Comparison of ENCODE assay signal across 24 mouse cellular contexts in the genomic region with DNA sequence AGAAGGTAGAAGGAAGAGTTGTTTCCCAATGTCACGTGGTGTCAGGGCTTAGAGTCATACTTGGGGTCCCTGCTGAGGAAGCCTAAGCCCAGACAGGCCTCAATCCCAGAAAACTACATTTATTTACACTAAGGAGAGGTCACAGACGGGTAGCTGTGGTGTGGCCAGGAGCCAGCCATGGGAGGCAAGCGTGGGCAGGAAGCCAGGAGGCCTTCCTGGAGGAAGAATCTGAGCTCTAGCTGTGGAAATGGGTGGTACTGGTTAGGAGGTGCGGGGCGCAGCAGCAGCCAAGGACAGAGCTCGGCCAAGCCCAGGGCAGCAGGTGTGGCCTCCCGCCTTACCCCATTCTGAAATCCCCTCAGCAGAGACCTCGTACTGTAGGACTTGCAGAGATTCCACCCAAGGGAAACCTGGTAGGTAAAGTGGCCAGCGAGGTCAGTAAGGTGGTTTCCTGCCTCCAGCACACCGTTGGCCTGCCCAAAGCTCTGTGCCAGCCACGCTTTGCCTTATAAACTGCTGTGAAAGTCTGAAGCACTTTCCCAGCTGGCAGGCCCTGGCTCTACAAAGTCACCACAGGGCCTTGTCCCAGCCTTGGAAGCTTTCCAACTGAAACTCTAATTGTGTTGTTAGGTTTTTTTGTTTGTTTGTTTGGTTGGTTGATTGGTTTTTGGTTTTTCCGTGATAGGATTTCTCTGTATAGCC. TPM values are rescaled to one million over a fixed set of nuclear protein-coding genes. Genes with fewer than 3 reads are reported as not detected.
DNase-seq lines count a peak whose midpoint lies in the region; ATAC-seq and TF ChIP-seq lines count a peak whose summit lies in the region.
"Had no signal": no experiment of that assay in that cellular context is flagged by ENCODE, and none has a peak within 500 bp of the region (broad histone marks: within the 10 kb centered on the region; RNA-seq: fewer than 3 reads in every experiment).

No protein-coding gene starts in this region.

- H3K4me3 ChIP-seq in intestine, embryonic 16.5 days (ENCODE audit: low read length): no peak overlapping the region
- H3K4me3 ChIP-seq in intestine, embryonic 15.5 days (replicated peaks): no peak overlapping the region
- H3K4me3 ChIP-seq in cortical plate, adult 2 months (ENCODE audit: insufficient read depth, low read length): no peak overlapping the region
- H3K4me3 ChIP-seq: forebrain, embryonic 10.5 days; heart, adult 2 months; lung, embryonic 15.5 days had no signal

- no peak overlapping the region for H3K4me2 ChIP-seq in intestine, embryonic 16.5 days (ENCODE audit: low read depth, low read length)
- no peak overlapping the region for H3K4me2 ChIP-seq in intestine, embryonic 15.5 days (replicated peaks)
- H3K4me2 ChIP-seq: lung, embryonic 15.5 days had no signal

- H3K36me3 ChIP-seq in intestine, embryonic 16.5 days (ENCODE audit: control insufficient read depth, insufficient read depth, low read length): no peaks in the 10 kb centered on the region
- no peaks in the 10 kb centered on the region for H3K36me3 ChIP-seq in intestine, embryonic 15.5 days
- H3K36me3 ChIP-seq: forebrain, embryonic 10.5 days; lung, embryonic 15.5 days had no signal

- H3K27ac ChIP-seq in intestine, embryonic 16.5 days (ENCODE audit: low read length): peak overlapping the region; percentile 45; the same call in 1 of the 2 replicates
- H3K27ac ChIP-seq in intestine, embryonic 15.5 days: no peak overlapping the region
- H3K27ac ChIP-seq in cortical plate, adult 2 months (ENCODE audit: insufficient read depth, low read length): 0 out of 2 replicates have a peak overlapping the region, but pooled peaks have one; percentile 36
- H3K27ac ChIP-seq: forebrain, embryonic 10.5 days; heart, adult 2 months; liver, embryonic 14.5 days; lung, embryonic 15.5 days had no signal

- WGBS in intestine, embryonic 16.5 days: 77% methylated on average over 12 of the region's 12 CpGs
- 74% methylated on average over 12 of the region's 12 CpGs for WGBS in intestine, embryonic 15.5 days

- H3K27me3 ChIP-seq in intestine, embryonic 16.5 days (replicated peaks; ENCODE audit: control insufficient read depth, insufficient read depth, low read length): no peaks in the 10 kb centered on the region
- no peaks in the 10 kb centered on the region for H3K27me3 ChIP-seq in intestine, embryonic 15.5 days (replicated peaks)
- H3K27me3 ChIP-seq: lung, embryonic 15.5 days; Patski had no signal

- intact Hi-C loops in heart, postnatal 36 days (cut with DNase I): no loop called here

- no peak for ATAC-seq in intestine, embryonic 16.5 days
- ATAC-seq in intestine, embryonic 15.5 days: no peak
- ATAC-seq: Patski had no signal

- TF ChIP-seq POLR2A in cortical plate, adult 2 months (IDR thresholded peaks at IDR 0.05; ENCODE audit: extremely low read depth, insufficient read depth, low read length): no peak

- peak; percentile 37 for DNase-seq in 3T3-L1 (ENCODE audit: low read depth, low spot score)
- DNase-seq in kidney, postnatal 36 days: peak; percentile 55 to 78
- no peak for DNase-seq in retina, postnatal 1 day
- DNase-seq in heart, postnatal 36 days: no peak
- DNase-seq: adrenal gland, postnatal 10 days; cerebellum, postnatal 25 days; gastrocnemius, postnatal 14 days; heart, adult 2 months; heart, postnatal 4 days; midbrain, embryonic 14.5 days; spleen, adult 18-20 months; thymus, adult 18-20 months; thymus, postnatal 4 days had no signal

- H3K9me3 ChIP-seq in intestine, embryonic 16.5 days (ENCODE audit: control insufficient read depth, low read length): no peaks in the 10 kb centered on the region
- no peaks in the 10 kb centered on the region for H3K9me3 ChIP-seq in intestine, embryonic 15.5 days
- H3K9me3 ChIP-seq: forebrain, embryonic 10.5 days; lung, embryonic 15.5 days had no signal

- H3K4me1 ChIP-seq in intestine, embryonic 16.5 days (ENCODE audit: control insufficient read depth, insufficient read depth, low read length): peaks cover 29% of the 10 kb centered on the region
- H3K4me1 ChIP-seq in intestine, embryonic 15.5 days (replicated peaks): peaks cover 19% of the 10 kb centered on the region; the same call in 1 of the 2 replicates
- peaks cover 9% of the 10 kb centered on the region for H3K4me1 ChIP-seq in cortical plate, adult 2 months (ENCODE audit: control insufficient read depth, insufficient read depth, low read length)
- H3K4me1 ChIP-seq: forebrain, embryonic 10.5 days; lung, embryonic 15.5 days had no signal

- 0 out of 2 replicates have a peak overlapping the region, but pooled peaks have one; percentile 12 for H3K9ac ChIP-seq in intestine, embryonic 16.5 days (ENCODE audit: low read depth, low read length)
- H3K9ac ChIP-seq in intestine, embryonic 15.5 days: no peak overlapping the region
- H3K9ac ChIP-seq: liver, embryonic 14.5 days; lung, embryonic 15.5 days had no signal

- no peak for TF ChIP-seq CTCF in cortical plate, adult 2 months (IDR thresholded peaks at IDR 0.05; ENCODE audit: extremely low read depth, insufficient read depth, low read length)

RNA-seq across cellular contexts. Expression of a gene that starts 10.3 kb away (rescaled TPM):
- 5.3 and 6.3 TPM in 2 replicates for polyA plus RNA-seq in intestine, embryonic 16.5 days (2015; fragmentation: Nextera tagmentation; extraction: Ambion mirVana)
- 20.1 and 20.5 TPM in 2 replicates for polyA plus RNA-seq in intestine, embryonic 15.5 days (2015; fragmentation: Nextera tagmentation; extraction: Ambion mirVana)
- polyA plus RNA-seq in cortical plate, adult 2 months (2012; rRNA removed): 271 and 275 TPM in 2 replicates
- 1 to 10 TPM; 1.4 to 1.5 TPM for total RNA-seq in heart, postnatal 36 days (2021)

RNA-seq across cellular contexts. Expression of a gene that starts 36.1 kb away (rescaled TPM):
- polyA plus RNA-seq in intestine, embryonic 16.5 days (2015; fragmentation: Nextera tagmentation; extraction: Ambion mirVana): 183 and 195 TPM in 2 replicates
- 162 and 168 TPM in 2 replicates for polyA plus RNA-seq in intestine, embryonic 15.5 days (2015; fragmentation: Nextera tagmentation; extraction: Ambion mirVana)
- polyA plus RNA-seq in cortical plate, adult 2 months (2012; rRNA removed): 90.2 and 92.7 TPM in 2 replicates
- total RNA-seq in heart, postnatal 36 days (2021): 10 to 100 TPM; 80.4 to 83.7 TPM

RNA-seq across cellular contexts. Expression of a gene that starts 37.3 kb away (rescaled TPM):
- 33.9 and 44.0 TPM in 2 replicates for polyA plus RNA-seq in intestine, embryonic 16.5 days (2015; fragmentation: Nextera tagmentation; extraction: Ambion mirVana)
- 23.5 and 25.8 TPM in 2 replicates for polyA plus RNA-seq in intestine, embryonic 15.5 days (2015; fragmentation: Nextera tagmentation; extraction: Ambion mirVana)
- polyA plus RNA-seq in cortical plate, adult 2 months (2012; rRNA removed): not detected in 2 replicates
- total RNA-seq in heart, postnatal 36 days (2021): not detected
- total RNA-seq: adrenal gland, postnatal 10 days; gastrocnemius, postnatal 14 days; heart, adult 2 months; heart, postnatal 4 days; layer of hippocampus, adult 18-20 months; left cerebral cortex, postnatal 25 days had no signal
- polyA plus RNA-seq: forebrain, embryonic 10.5 days; heart, adult 2 months; heart, embryonic 14.5 days; lung, embryonic 15.5 days; midbrain, embryonic 14.5 days; neural tube, embryonic 14.5 days; Patski had no signal

Comparison
In these comparisons a context has a peak if more than half of its experiments do, and no peak if none do; other contexts are left out.
1. DNase-seq: peak in 3T3-L1 (single experiment) and kidney, postnatal 36 days (2 of 2); none in retina, postnatal 1 day (single experiment) and heart, postnatal 36 days (0 of 2).
2. RNA of a gene that starts 10.3 kb away (polyA plus RNA-seq): 271 to 275 TPM in cortical plate, adult 2 months; 20.1 to 20.5 TPM in intestine, embryonic 15.5 days and 5.3 to 6.3 TPM in intestine, embryonic 16.5 days; every median in the first group is over 10 times any median in the second.
3. RNA of a gene that starts 37.3 kb away (polyA plus RNA-seq): 33.9 to 44.0 TPM in intestine, embryonic 16.5 days and 23.5 to 25.8 TPM in intestine, embryonic 15.5 days; not detected in cortical plate, adult 2 months; every median in the first group is over 10 times any median in the second.